Mouse (Mus musculus): ENCODE data around the gene Fbxo31. TPM values are rescaled to one million over a fixed set of nuclear protein-coding genes. Genes with fewer than 3 reads are reported as not detected.

The Fbxo31 gene
- polyA plus RNA-seq, 1 experiment from 2014 or later = 19.6 TPM

Other genes with a start within 250 kb of the Fbxo31 start
- gene 1700018B08Rik, start 34.5 kb downstream of the Fbxo31 start, polyA plus RNA-seq (2016; fragmentation: Nextera tagmentation; extraction: Ambion mirVana) = not detected in 2 replicates
- 135 and 137 TPM in 2 replicates for gene Map1lc3b, start 11.6 kb upstream of the Fbxo31 start, polyA plus RNA-seq (2016; fragmentation: Nextera tagmentation; extraction: Ambion mirVana)
- 2.8 and 2.9 TPM in 2 replicates for gene Zcchc14, start 74.1 kb upstream of the Fbxo31 start, polyA plus RNA-seq (2016; fragmentation: Nextera tagmentation; extraction: Ambion mirVana)
- 0.13 and 0.24 TPM in 2 replicates for gene Jph3, start 150.8 kb upstream of the Fbxo31 start, polyA plus RNA-seq (2016; fragmentation: Nextera tagmentation; extraction: Ambion mirVana)